Mouse (Mus musculus): ENCODE results near the gene Fes.

DNA sequence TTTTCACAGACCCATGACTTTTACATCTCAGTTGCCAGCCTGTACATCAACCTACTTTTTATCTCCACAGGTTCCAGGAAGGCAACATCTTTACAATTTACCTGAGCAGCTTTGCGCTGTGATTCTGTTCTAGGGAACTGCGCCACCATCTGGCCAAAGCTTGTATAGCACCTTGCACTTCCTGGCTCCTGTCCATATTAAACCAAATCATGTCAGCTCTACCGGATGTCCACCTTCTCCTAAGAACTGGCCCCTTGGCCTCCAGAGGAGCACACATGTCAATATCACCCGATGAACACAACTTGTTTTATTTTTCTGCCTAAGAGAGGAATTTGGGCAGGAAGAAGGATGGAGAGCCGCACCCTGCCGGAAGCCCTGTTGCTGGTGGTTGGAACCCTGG lies 10.3 kb downstream of the Fes start:
- TF ChIP-seq CTCF (IDR thresholded peaks at IDR 0.05; ENCODE audit: low read depth, low read length) (peak; percentile 78), POLR2A (IDR thresholded peaks at IDR 0.05; ENCODE audit: extremely low read depth, insufficient read depth, low read length) (no peak)

All from liver, adult 2 months (tissue).